Mouse (Mus musculus) small intestine, adult 2 months (tissue): Measurements from ENCODE around the gene Lrrc43.
"Not testable (repeated sequence)": the region's sequence is repeated elsewhere in the genome, so short reads cannot be mapped to it uniquely, and the experiment has no call there.

ENCODE experiments used
- CTCF ChIP-seq: fragments of 200-500 bp; IDR thresholded peaks from 2 replicates; pipeline ENCODE4 v1.5.1; 2012; ENCODE audit warnings: low read depth, mild to moderate bottlenecking, control low read depth, inconsistent platforms, low read length, moderate library complexity, mixed read lengths; ENCODE audit not compliant: insufficient replicate concordance, insufficient read length; ENCODE audit errors: extremely low read depth
- POLR2A ChIP-seq: fragments of 200-500 bp; IDR thresholded peaks from 2 replicates; pipeline ENCODE4 v1.6.1; 2012; ENCODE audit warnings: low read depth, mild to moderate bottlenecking, control low read depth, inconsistent platforms, low read length, moderate library complexity

DNA sequence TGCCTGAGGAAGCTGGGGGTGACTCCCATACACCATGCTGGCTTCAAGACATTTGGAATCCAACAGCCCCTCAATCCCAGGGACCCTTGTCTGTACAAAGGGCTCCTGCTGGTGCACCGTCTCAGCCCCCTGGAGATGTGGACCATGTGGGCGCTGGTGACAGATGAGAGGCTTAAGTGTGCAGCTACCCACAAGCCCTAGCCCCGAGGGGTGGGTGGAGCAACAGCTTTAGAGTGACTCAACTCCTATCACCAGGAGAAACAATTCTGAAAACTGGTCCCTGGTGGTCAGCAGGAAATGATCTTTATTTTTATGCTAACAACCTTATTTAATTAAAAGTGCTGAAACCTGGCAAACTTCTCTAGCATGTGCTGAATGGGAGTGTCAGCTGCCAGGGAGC, 22.3 kb downstream of the Lrrc43 start:
- TF ChIP-seq CTCF, POLR2A: not testable (repeated sequence)
